Mouse (Mus musculus) olfactory bulb, adult 2 months (tissue): ENCODE measurements around the gene Timm23. TPM values are rescaled to one million over a fixed set of nuclear protein-coding genes. Genes with fewer than 3 reads are reported as not detected.
"Not testable (repeated sequence)": the region's sequence is repeated elsewhere in the genome, so short reads cannot be mapped to it uniquely, and the experiment has no call there.

ENCODE experiments used
- H3K27ac ChIP-seq: fragments of 200-500 bp; 2 replicates; pipeline ENCODE4 v1.5.1; 2012; ENCODE audit warnings: low read depth, low read length; ENCODE audit not compliant: insufficient read depth
- H3K4me1 ChIP-seq: fragments of 200-500 bp; 2 replicates; pipeline ENCODE4 v1.6.1; 2012; ENCODE audit warnings: low read length; ENCODE audit not compliant: control insufficient read depth, insufficient read depth
- H3K4me3 ChIP-seq: fragments of 200-500 bp; 2 replicates; pipeline ENCODE4 v1.5.1; 2012; ENCODE audit warnings: mild to moderate bottlenecking, low read depth, low read length, moderate library complexity; ENCODE audit not compliant: insufficient read depth
- CTCF ChIP-seq: fragments of 200-500 bp; IDR thresholded peaks from 2 replicates; pipeline ENCODE4 v1.5.1; 2012; ENCODE audit warnings: low read depth, mild to moderate bottlenecking, low read length, moderate library complexity; ENCODE audit not compliant: insufficient read depth
- POLR2A ChIP-seq: fragments of 200-500 bp; IDR thresholded peaks from 2 replicates; pipeline ENCODE4 v1.6.1; 2012; ENCODE audit warnings: mild to moderate bottlenecking, low read depth, low read length, moderate library complexity; ENCODE audit not compliant: insufficient read depth
- WGBS: fragments of 180-500 bp; shearing (Covaris S2); methylation state at CpG from one replicate; pipeline ENCODE4 v1.1.7; 2018; 5-methylcytosine and 5-hydroxymethylcytosine counted together
- polyA plus RNA-seq: library from polyadenylated mRNA; stranded (reverse); fragments of >200 nt; gene quantifications from 2 replicates; pipeline ENCODE4 v1.2.4, GENCODE M21; 2012; ENCODE audit warnings: low replicate concordance; ENCODE audit not compliant: missing spikeins, insufficient read depth, insufficient read length

The Timm23 gene
- polyA plus RNA-seq, 1 experiment: not detected

GRCm38 (mm10) chr14:32191926-32192325 lies 9.8 kb downstream of the Timm23 start:
- WGBS: 94% methylated on average over 5 of the region's 5 CpGs
- H3K4me1 ChIP-seq: no peaks in the 10 kb centered on the region
- no peak overlapping the region for H3K4me3 ChIP-seq

GRCm38 (mm10) chr14:32190627-32191391 lies 10.9 kb downstream of the Timm23 start:
- no peaks in the 10 kb centered on the region for H3K4me1 ChIP-seq
- WGBS: 89% methylated on average over 6 of the region's 6 CpGs
- no peak for TF ChIP-seq POLR2A
- TF ChIP-seq CTCF: no peak

More at GRCm38 (mm10) chr14:32191926-32192325, 9.8 kb downstream of the Timm23 start:
- H3K27ac ChIP-seq: no peak overlapping the region
- TF ChIP-seq POLR2A (no peak), CTCF (no peak)

GRCm38 (mm10) chr14:32183846-32184245 lies 17.9 kb downstream of the Timm23 start:
- no peak for TF ChIP-seq CTCF
- no peak for TF ChIP-seq POLR2A
- H3K4me1 ChIP-seq: no peaks in the 10 kb centered on the region
- no peak overlapping the region for H3K27ac ChIP-seq
- 94% methylated on average over 4 of the region's 4 CpGs for WGBS
- H3K4me3 ChIP-seq: no peak overlapping the region

More at GRCm38 (mm10) chr14:32190627-32191391, 10.9 kb downstream of the Timm23 start:
- H3K4me3 ChIP-seq: no peak overlapping the region
- H3K27ac ChIP-seq: no peak overlapping the region

- TF ChIP-seq CTCF (no peak), POLR2A (no peak)
- Histone ChIP-seq H3K4me3 (no peak overlapping the region), H3K27ac (no peak overlapping the region), H3K4me1 (no peaks in the 10 kb centered on the region)
- WGBS: 80% methylated on average over 6 of the region's 6 CpGs
These were observed 20.8 kb downstream of the Timm23 start for GRCm38 (mm10) chr14:32180861-32181260.

GRCm38 (mm10) chr14:32179393-32180195 lies 22.1 kb downstream of the Timm23 start:
- H3K4me1 ChIP-seq: no peaks in the 10 kb centered on the region
- 93% methylated on average over 10 of the region's 10 CpGs for WGBS
- H3K27ac ChIP-seq: no peak overlapping the region
- no peak overlapping the region for H3K4me3 ChIP-seq
- TF ChIP-seq POLR2A (no peak), CTCF (no peak)

GRCm38 (mm10) chr14:32176590-32176989 lies 25.1 kb downstream of the Timm23 start:
- H3K4me3 ChIP-seq, H3K27ac ChIP-seq, H3K4me1 ChIP-seq: not testable (repeated sequence)
- 86% methylated on average over 5 of the region's 5 CpGs for WGBS

GRCm38 (mm10) chr14:32175310-32175709 lies 26.4 kb downstream of the Timm23 start:
- no peak overlapping the region for H3K4me3 ChIP-seq
- WGBS: 66% methylated on average over 2 of the region's 2 CpGs
- H3K4me1 ChIP-seq: no peaks in the 10 kb centered on the region
- TF ChIP-seq POLR2A: no peak
- no peak for TF ChIP-seq CTCF
- H3K27ac ChIP-seq: no peak overlapping the region

GRCm38 (mm10) chr14:32170137-32170536 lies 31.6 kb downstream of the Timm23 start:
- TF ChIP-seq POLR2A (no peak), CTCF (no peak)
- Histone ChIP-seq H3K4me3 (no peak overlapping the region), H3K4me1 (peaks cover 6% of the 10 kb centered on the region; the same call in 1 of the 2 replicates), H3K27ac (no peak overlapping the region)
- 79% methylated on average over 4 of the region's 4 CpGs for WGBS

- TF ChIP-seq CTCF: no peak
- TF ChIP-seq POLR2A: no peak
- 67% methylated on average over 3 of the region's 3 CpGs for WGBS
- H3K4me1 ChIP-seq: peaks cover 6% of the 10 kb centered on the region; the same call in 1 of the 2 replicates
- H3K4me3 ChIP-seq: no peak overlapping the region
- H3K27ac ChIP-seq: no peak overlapping the region
These were observed 33.0 kb downstream of the Timm23 start for GRCm38 (mm10) chr14:32168653-32169231.
